Mouse (Mus musculus): Measurements from ENCODE around the gene Yod1. TPM values are rescaled to one million over a fixed set of nuclear protein-coding genes. Genes with fewer than 3 reads are reported as not detected.

Gene Yod1
- polyA plus RNA-seq, 1 experiment from 2014 or later = 15.8 TPM

Other genes starting within 250 kb of the Yod1 start
- gene Zp3r, start 87.7 kb upstream of the Yod1 start, polyA plus RNA-seq (2015; fragmentation: Nextera tagmentation; extraction: Ambion mirVana) = not detected in 2 replicates
- gene C4bp, start 55.7 kb upstream of the Yod1 start, polyA plus RNA-seq (2015; fragmentation: Nextera tagmentation; extraction: Ambion mirVana) = 0.55 TPM in 1 of 2 replicates, not detected in the other
- not detected in 2 replicates for gene Gm29427, start 1.5 kb upstream of the Yod1 start, polyA plus RNA-seq (2015; fragmentation: Nextera tagmentation; extraction: Ambion mirVana)
- gene Pfkfb2, start 11.9 kb downstream of the Yod1 start, polyA plus RNA-seq (2015; fragmentation: Nextera tagmentation; extraction: Ambion mirVana) = 18.1 and 19.7 TPM in 2 replicates
- gene AA986860, start 14.6 kb downstream of the Yod1 start, polyA plus RNA-seq (2015; fragmentation: Nextera tagmentation; extraction: Ambion mirVana) = 0.82 and 5.5 TPM in 2 replicates
- gene Fcamr, start 83.6 kb downstream of the Yod1 start, polyA plus RNA-seq (2015; fragmentation: Nextera tagmentation; extraction: Ambion mirVana) = not detected in 2 replicates
- 0.04 TPM in 1 of 2 replicates, not detected in the other for gene Pigr, start 109.4 kb downstream of the Yod1 start, polyA plus RNA-seq (2015; fragmentation: Nextera tagmentation; extraction: Ambion mirVana)
- 1.1 and 1.8 TPM in 2 replicates for gene Fcmr, start 148.3 kb downstream of the Yod1 start, polyA plus RNA-seq (2015; fragmentation: Nextera tagmentation; extraction: Ambion mirVana)
- gene Il24, start 170.1 kb downstream of the Yod1 start, polyA plus RNA-seq (2015; fragmentation: Nextera tagmentation; extraction: Ambion mirVana) = not detected in 2 replicates
- gene Il20, start 194.1 kb downstream of the Yod1 start, polyA plus RNA-seq (2015; fragmentation: Nextera tagmentation; extraction: Ambion mirVana) = not detected in 2 replicates
- gene Il19, start 222.8 kb downstream of the Yod1 start, polyA plus RNA-seq (2015; fragmentation: Nextera tagmentation; extraction: Ambion mirVana) = not detected in 2 replicates

Measured in neural tube, embryonic 15.5 days (tissue).